Mouse (Mus musculus) heart, postnatal 0 days (tissue): ENCODE results near the gene Il17re.

Source experiments
- CTCF ChIP-seq: IDR thresholded peaks from 2 replicates; pipeline ENCODE4 v1.5.1; 2016; ENCODE audit warnings: antibody characterized with exemption, control low read depth, low read depth
- EP300 ChIP-seq: IDR thresholded peaks from 2 replicates; pipeline ENCODE4 v1.6.1; 2016; ENCODE audit warnings: antibody characterized with exemption, low read depth

GRCm38 (mm10) chr6:113489410-113489809 is 31.1 kb downstream of the Il17re start:
- TF ChIP-seq CTCF = no peak
- TF ChIP-seq EP300 = no peak
